Mouse (Mus musculus): ENCODE measurements at regions not wholly inside any gene's neighbourhood (a gene's known extent, or its start where the extent isn't known, plus 50 kb on each side); places are given as distances from the start of the nearest gene placed in this dataset.
"Not testable (repeated sequence)": the region's sequence is repeated elsewhere in the genome, so short reads cannot be mapped to it uniquely, and the experiment has no call there.

GRCm38 (mm10) chr1:128498042-128498772 is 81.0 kb upstream of the Dars start:
- no peak overlapping the region for H3K4me2 ChIP-seq (replicated peaks; ENCODE audit: low read depth, low read length)
- no peaks in the 10 kb centered on the region for H3K36me3 ChIP-seq (ENCODE audit: insufficient read depth, low read length)
- 21% methylated on average over 9 of the region's 9 CpGs for WGBS
- H3K27me3 ChIP-seq (replicated peaks; ENCODE audit: insufficient read depth, low read length): no peaks in the 10 kb centered on the region
- DNase-seq (ENCODE audit: low spot score): peak; percentile 55
- H3K4me1 ChIP-seq (ENCODE audit: insufficient read depth, low read depth, low read length): no peaks in the 10 kb centered on the region
- H3K9me3 ChIP-seq (ENCODE audit: low read length): no peaks in the 10 kb centered on the region
- TF ChIP-seq CTCF (IDR thresholded peaks at IDR 0.05): no peak
- no peak for TF ChIP-seq EP300 (IDR thresholded peaks at IDR 0.05)
- H3K9ac ChIP-seq (replicated peaks; ENCODE audit: low read depth): no peak overlapping the region
- H3K4me3 ChIP-seq (ENCODE audit: low read depth, low read length): no peak overlapping the region
- ATAC-seq: peak; percentile 37
- no peak overlapping the region for H3K27ac ChIP-seq (ENCODE audit: low read length)

GRCm38 (mm10) chr1:128492251-128492650 is 75.1 kb upstream of the Dars start:
- Histone ChIP-seq H3K27me3 (replicated peaks; ENCODE audit: insufficient read depth, low read length) (no peaks in the 10 kb centered on the region), H3K4me2 (replicated peaks; ENCODE audit: low read depth, low read length) (no peak overlapping the region), H3K4me1 (ENCODE audit: insufficient read depth, low read depth, low read length) (no peaks in the 10 kb centered on the region), H3K9me3 (ENCODE audit: low read length) (no peaks in the 10 kb centered on the region), H3K9ac (replicated peaks; ENCODE audit: low read depth) (no peak overlapping the region), H3K36me3 (ENCODE audit: insufficient read depth, low read length) (no peaks in the 10 kb centered on the region), H3K4me3 (ENCODE audit: low read depth, low read length) (no peak overlapping the region), H3K27ac (ENCODE audit: low read length) (no peak overlapping the region)
- TF ChIP-seq CTCF (IDR thresholded peaks at IDR 0.05) (no peak), EP300 (IDR thresholded peaks at IDR 0.05) (no peak)
- no peak for ATAC-seq
- WGBS: 91% methylated on average over 2 of the region's 2 CpGs
- no peak for DNase-seq (ENCODE audit: low spot score)

DNA sequence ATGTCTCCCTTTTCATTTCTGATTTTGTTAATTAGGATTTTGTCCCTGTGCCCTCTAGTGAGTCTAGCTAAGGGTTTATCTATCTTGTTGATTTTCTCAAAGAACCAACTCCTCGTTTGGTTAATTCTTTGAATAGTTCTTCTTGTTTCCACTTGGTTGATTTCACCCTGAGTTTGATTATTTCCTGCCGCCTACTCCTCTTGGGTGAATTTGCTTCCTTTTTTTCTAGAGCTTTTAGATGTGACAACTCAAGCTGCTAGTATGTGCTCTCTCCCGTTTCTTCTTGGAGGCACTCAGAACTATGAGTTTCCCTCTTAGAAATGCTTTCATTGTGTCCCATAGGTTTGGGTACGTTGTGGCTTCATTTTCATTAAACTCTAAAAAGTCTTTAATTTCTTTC is 70.0 kb upstream of the Dars start:
- H3K4me1 ChIP-seq (ENCODE audit: insufficient read depth, low read depth, low read length); DNase-seq (ENCODE audit: low spot score); H3K36me3 ChIP-seq (ENCODE audit: insufficient read depth, low read length); ATAC-seq; H3K9ac ChIP-seq (replicated peaks; ENCODE audit: low read depth); H3K4me2 ChIP-seq (replicated peaks; ENCODE audit: low read depth, low read length); H3K27me3 ChIP-seq (replicated peaks; ENCODE audit: insufficient read depth, low read length); H3K4me3 ChIP-seq (ENCODE audit: low read depth, low read length); H3K9me3 ChIP-seq (ENCODE audit: low read length); H3K27ac ChIP-seq (ENCODE audit: low read length): not testable (repeated sequence)
- WGBS: 67% methylated on average over 2 of the region's 4 CpGs

- Histone ChIP-seq H3K9me3 (ENCODE audit: low read length) (no peaks in the 10 kb centered on the region), H3K27ac (ENCODE audit: low read length) (no peak overlapping the region), H3K9ac (replicated peaks; ENCODE audit: low read depth) (no peak overlapping the region), H3K4me3 (ENCODE audit: low read depth, low read length) (no peak overlapping the region), H3K36me3 (ENCODE audit: insufficient read depth, low read length) (no peaks in the 10 kb centered on the region), H3K27me3 (replicated peaks; ENCODE audit: insufficient read depth, low read length) (no peaks in the 10 kb centered on the region), H3K4me2 (replicated peaks; ENCODE audit: low read depth, low read length) (no peak overlapping the region), H3K4me1 (ENCODE audit: insufficient read depth, low read depth, low read length) (no peaks in the 10 kb centered on the region)
- 72% methylated on average over 6 of the region's 6 CpGs for WGBS
- no peak for ATAC-seq
- no peak for TF ChIP-seq EP300 (IDR thresholded peaks at IDR 0.05)
- TF ChIP-seq CTCF (IDR thresholded peaks at IDR 0.05): no peak
- no peak for DNase-seq (ENCODE audit: low spot score)
Measured at GRCm38 (mm10) chr1:128478376-128478775, 61.2 kb upstream of the Dars start.

DNA sequence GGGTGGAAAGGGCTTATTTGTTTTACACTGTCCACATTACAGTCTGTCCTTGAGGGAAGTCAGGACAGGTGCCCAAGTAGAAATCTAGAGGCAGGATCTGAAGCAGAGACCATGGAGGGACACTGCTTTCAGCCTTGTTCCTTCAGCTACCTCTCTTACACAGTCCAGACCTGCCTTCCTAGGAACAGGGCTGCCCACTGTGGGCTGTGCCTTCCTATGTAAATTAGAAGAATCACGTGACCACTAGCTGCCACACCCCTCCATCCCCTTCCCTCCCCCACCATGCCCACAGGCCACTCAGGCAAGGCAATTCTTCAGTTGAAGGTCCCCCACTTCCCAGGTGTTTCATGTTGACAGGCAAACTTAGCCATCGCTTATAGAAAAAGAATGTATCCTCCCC is 60.5 kb upstream of the Dars start:
- Histone ChIP-seq H3K9ac (replicated peaks; ENCODE audit: low read depth) (no peak overlapping the region), H3K4me1 (ENCODE audit: insufficient read depth, low read depth, low read length) (no peaks in the 10 kb centered on the region), H3K4me2 (replicated peaks; ENCODE audit: low read depth, low read length) (no peak overlapping the region), H3K4me3 (ENCODE audit: low read depth, low read length) (no peak overlapping the region), H3K9me3 (ENCODE audit: low read length) (no peaks in the 10 kb centered on the region), H3K27me3 (replicated peaks; ENCODE audit: insufficient read depth, low read length) (no peaks in the 10 kb centered on the region), H3K27ac (ENCODE audit: low read length) (no peak overlapping the region), H3K36me3 (ENCODE audit: insufficient read depth, low read length) (no peaks in the 10 kb centered on the region)
- ATAC-seq (no peak), DNase-seq (ENCODE audit: low spot score) (no peak)
- WGBS: 72% methylated on average over 2 of the region's 2 CpGs
- no peak for TF ChIP-seq EP300 (IDR thresholded peaks at IDR 0.05)
- TF ChIP-seq CTCF (IDR thresholded peaks at IDR 0.05): no peak

DNA sequence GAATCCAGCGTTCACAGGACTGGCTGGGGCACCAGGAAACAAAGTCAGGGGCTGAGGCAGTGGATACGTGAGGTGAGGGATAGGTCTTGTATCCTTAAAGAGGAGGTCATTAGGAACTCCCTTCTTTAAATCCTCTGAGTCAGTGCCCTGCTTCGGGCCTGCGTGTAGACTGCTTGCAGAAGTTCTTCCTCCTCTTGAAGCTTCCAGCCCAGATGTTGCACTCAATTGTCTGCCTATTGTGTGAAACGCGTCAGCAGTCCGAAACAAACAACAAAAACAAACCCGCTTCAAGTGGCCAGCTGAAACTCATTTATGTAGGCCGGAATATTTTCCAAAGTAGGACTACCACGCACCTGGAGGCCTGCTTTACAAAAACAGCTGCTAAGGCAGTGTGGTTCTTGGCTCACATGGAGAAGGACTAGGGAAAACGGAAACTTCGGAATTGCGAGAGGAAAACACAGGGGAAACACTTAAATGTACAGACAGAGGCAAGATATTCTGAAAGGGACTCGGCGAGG is 55.6 kb upstream of the Dars start:
- no peak for DNase-seq (ENCODE audit: low spot score)
- Histone ChIP-seq H3K9ac (replicated peaks; ENCODE audit: low read depth) (no peak overlapping the region), H3K9me3 (ENCODE audit: low read length) (no peaks in the 10 kb centered on the region), H3K36me3 (ENCODE audit: insufficient read depth, low read length) (no peaks in the 10 kb centered on the region), H3K27me3 (replicated peaks; ENCODE audit: insufficient read depth, low read length) (no peaks in the 10 kb centered on the region), H3K27ac (ENCODE audit: low read length) (no peak overlapping the region), H3K4me1 (ENCODE audit: insufficient read depth, low read depth, low read length) (0 out of 2 replicates have a peak, but pooled peaks cover 4% of the 10 kb centered on the region), H3K4me2 (replicated peaks; ENCODE audit: low read depth, low read length) (peak overlapping the region; percentile 47), H3K4me3 (ENCODE audit: low read depth, low read length) (0 out of 2 replicates have a peak overlapping the region, but pooled peaks have one; percentile 6)
- ATAC-seq: no peak
- WGBS: 28% methylated on average over 15 of the region's 15 CpGs
- TF ChIP-seq EP300 (IDR thresholded peaks at IDR 0.05): no peak
